Mouse (Mus musculus): ENCODE data around the gene Capn3.
A peak's percentile ranks its signal among the peaks of the same experiment; 100 is the strongest.

Gene Capn3

DNA sequence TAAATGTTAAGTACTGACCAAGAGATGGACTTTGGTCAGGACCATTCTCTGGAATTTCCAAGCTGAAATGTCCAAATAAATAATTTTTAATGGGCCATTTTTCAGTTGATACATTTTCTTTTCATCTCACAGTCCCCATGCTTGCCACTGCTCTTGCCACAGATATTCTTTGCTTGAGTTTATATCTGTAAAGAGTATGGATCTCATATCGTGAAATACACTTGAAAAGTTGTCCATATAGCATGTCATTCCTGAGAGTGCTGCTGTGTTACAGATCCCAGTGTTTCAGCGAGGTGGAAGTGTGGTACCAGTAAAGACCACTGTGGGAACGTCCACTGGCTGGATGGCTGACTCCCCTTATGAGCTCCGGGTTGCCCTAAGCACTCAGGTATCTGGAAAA is at the start of gene Capn3:
Gene Capn3, plus strand, starts transcription at position 301 of the 400 bp plus-strand sequence.
- no peak for DNase-seq (ENCODE audit: low spot score in 2 of 2)

DNA sequence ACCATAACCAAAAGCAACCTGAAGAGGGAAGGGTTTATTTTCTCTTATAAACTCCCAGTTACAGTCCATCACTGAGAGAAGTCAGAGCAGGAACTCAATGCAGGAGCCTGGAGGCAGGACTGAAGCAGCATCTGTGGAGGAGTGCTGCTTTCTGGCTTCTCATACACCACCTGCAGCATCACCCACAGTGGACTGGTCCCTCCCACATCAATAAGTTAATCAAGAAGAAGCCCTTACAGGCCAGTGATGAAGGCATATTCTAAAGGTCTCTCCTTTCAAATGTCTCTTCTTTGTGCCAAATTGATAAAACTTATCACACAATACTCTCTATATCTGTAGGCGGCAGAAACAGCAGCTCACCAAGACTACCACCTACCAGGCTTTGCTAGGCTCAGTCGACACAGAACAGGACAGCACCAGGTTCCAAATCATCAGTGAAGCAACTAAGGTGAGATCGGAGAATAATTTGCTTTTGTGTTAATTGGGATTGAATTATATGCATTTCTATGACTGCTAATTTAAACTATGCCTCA is 44.7 kb upstream of the Capn3 start:
- DNase-seq (ENCODE audit: low spot score in 2 of 2) = no peak

DNA sequence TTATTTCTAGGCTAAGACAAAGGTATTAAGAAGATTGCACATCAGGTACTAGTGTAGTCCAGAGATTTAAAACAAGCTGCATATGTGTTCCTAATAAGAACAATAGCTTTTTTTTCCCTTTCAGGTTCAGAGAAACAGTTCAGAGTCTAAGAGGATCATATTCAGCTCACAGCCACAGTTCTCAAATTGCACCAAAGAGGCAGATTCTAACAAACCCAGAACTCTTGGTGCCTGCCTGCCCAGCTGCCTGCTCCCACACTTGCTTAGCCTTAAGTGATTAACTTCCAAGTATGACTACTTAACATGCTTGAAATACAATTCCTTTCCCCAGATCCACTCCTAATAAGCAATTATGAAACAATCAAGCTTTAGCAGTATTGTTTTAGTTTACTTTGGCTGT is 41.7 kb upstream of the Capn3 start:
- no peak for DNase-seq (ENCODE audit: low spot score in 2 of 2)

DNA sequence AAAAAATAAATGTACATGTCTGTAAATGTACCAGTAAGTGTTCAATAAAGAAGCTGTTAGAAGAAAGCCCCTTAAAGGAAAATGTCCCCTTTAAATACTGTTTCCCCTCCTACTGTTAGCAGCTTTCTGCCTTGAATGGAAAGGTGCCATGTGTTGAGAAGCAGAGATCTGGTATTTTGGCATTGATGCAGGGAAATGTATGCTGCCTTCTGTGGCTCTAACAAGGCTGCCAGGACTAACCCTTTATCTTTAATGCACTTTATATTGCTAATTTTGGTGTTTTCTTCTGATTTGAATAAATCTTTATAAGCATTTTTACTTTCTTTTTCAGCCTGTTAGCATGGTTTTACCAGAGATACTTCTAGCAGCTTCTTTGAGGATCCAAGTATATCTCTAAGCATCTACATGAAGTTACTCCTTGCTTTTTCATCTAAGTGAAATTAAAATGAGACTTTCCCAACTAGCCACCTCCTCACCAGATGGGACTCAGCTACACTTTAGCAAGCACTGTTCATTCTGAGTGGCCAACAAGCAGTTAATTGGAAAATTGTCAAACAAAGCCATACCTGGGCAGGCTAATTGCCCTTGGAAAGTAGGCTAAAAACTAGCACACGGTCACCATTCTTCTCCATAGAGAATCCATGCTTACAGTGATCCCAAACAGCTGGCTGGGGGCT is 40.9 kb upstream of the Capn3 start:
- peak; percentile 21 to 31 for DNase-seq (ENCODE audit: low spot score in 2 of 2)

DNA sequence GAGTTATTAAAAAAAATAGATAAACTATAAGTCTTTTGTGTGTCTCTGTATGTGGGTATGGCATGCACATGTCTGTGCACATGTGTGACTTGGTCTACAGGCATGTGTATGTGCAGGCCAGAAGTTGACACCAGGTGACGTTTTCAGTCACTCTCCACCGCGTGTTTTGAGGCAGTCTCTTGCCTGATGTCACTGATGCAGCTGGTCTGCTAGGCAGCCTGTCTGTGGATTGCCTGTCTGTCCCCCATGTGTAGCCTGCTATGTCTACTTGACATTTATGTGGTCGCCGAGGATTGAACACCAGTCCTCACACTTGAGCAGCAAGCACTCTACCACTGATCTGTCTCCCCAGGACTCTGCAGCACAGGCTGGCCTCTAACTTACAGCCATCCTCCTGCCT is 31.4 kb upstream of the Capn3 start:
- no peak for DNase-seq (ENCODE audit: low spot score in 2 of 2)

DNA sequence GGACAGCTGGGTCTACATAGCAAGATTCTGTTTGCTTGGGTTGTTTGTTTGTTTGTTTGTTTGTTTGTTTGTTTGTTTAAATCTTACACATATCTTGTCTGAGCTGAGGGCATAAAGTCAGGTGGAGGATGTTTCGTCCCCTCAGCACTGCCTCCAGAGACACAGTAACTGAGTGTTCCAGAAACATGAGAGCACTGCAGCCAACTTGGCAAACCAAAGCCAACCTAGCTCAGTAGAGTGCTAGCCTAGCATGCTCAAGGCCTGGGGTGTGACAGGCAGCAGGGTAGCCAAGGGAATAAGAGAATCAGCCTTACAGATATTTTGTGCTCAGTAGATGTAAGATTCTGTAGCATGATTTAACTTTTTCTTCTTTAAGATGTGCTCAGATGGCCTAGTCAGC is 11.3 kb upstream of the Capn3 start:
- no peak for DNase-seq (ENCODE audit: low spot score in 2 of 2)

DNA sequence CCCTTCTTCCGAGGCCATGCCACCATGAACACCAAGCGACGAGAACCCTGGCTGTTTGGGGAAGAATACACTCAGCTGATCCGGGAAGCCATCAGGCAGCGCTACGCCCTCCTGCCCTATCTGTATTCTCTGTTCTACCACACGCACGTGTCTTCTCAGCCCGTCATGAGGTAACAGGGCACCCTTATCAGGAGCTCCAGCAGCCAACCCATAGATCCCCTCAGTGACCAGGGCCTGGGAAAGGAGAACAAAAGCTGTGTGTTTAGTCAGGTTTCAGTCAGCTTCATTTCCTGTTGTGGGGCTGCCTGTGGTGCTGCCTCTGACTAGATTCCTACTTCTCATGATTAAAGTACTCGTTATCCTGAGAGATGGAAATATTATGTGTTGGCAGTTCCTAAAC is 9.4 kb upstream of the Capn3 start:
- DNase-seq (ENCODE audit: low spot score in 2 of 2) = no peak

DNA sequence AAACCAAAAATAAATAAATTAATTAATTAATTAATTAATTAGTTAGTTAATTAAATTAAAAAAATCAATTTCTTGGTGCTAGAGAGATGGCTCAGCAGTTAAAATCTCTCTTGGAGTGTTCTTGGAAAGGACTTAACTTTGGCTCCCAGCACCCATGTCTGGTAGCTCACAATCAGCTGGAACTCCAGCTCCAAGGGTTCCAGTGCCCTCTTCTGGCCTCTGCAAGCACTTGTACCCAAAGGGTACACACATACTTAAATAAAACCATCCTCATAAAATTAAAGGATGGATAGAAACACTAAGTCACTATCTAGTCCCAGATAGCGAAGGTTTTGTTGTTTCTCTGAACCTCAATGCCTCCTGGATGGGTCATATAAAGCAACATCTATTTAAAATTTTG is 8.5 kb upstream of the Capn3 start:
- no peak for DNase-seq (ENCODE audit: low spot score in 2 of 2)

DNA sequence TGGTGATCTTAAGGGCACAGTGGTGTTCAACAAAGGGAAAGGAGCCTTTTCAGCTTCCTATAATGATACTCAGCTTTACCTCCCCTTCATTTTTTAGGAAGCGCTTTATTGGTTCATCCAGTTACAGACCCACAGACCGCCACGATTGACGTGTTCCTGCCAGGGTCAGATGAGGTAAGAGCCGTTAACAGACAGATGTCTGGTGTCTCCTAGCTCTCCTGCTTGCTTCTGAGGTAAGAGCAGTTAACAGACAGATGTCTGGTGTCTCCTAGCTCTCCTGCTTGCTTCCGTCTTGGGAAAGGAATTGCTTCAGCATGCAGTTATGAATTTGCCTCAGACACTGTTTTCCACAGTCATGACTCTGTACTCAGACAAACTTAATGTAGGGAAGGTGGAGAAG is 5.1 kb upstream of the Capn3 start:
- no peak for DNase-seq (ENCODE audit: low spot score in 2 of 2)

DNA sequence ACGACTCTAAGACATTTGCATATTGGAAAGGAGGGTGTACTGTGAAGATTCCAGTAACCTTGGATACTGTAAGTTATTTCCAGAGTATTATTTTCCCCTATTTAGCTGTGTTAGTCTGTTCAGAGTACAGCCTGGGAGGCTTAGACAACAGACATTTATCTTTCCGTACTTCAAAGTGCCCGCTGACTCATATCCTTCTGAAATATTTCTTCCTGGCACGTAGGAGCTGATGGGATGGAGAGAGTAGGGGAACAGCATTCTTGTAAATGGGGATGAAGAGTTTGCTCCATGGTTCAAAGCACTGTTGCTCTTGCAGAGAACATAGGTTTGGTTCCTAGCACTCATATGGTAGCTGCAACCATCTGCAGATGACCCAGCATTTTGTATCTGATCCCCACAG is 3.2 kb upstream of the Capn3 start:
- DNase-seq (ENCODE audit: low spot score in 2 of 2) = no peak

DNA sequence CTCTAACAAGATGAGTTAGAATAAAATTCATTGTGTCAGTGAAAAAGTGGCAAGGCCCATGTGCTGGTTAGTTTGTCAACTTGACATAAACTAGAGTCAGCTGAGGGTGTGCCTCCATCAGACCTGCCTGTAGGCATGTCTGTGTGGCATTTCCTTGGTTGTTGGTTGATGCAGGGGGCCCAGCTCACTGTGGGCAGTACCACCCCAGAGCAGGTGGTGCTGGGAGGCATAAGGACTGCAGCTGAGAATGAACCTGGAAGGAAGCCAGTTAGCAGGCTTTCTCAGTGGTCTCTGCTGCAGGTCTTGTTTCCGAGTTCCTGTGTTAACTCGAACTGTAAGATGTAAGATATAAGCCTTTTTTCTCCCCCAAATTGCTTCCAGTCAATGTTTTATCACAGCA is 832 bp upstream of the Capn3 start:
- DNase-seq (ENCODE audit: low spot score in 2 of 2) = no peak

DNA sequence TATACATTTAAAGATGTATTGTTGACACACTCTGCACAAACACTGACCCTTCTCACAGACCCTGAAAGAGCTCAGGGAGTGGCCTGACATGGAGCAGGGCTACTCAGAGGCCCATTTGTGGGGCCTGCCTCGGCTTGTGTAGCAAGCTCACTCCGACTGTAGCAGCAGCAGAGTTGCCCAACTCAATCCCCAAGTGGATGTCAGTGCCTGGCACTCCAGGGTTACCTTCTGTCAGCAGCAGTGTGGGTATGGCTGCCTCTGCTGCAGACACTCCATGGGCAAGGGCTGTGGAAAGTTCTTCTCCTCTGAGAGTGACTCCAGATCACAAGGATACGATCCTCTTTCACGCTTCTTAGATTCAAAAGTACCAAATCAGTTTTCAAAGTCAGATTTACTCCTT is 4.4 kb downstream of the Capn3 start:
- no peak for DNase-seq (ENCODE audit: low spot score in 2 of 2)

DNA sequence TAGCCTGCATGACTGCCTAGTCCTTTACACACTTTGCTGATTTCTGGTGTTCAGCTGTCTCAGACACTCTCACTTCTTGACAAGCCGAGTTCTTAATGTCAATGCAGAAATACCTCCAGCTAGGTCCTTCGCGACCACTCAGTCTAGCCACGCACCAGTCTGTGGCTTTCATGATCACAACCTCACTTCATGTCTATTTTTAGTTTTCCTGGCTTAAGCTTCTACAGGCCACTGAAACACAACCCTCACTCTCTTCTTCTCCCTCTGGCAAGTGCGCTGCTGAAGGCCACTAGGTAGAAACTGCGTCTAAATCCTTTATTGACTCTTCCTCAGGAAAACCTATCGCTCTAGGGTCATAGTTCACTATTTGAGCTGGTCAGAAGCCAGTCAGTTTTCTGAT is 7.5 kb downstream of the Capn3 start:
- DNase-seq (ENCODE audit: low spot score in 2 of 2) = no peak

DNA sequence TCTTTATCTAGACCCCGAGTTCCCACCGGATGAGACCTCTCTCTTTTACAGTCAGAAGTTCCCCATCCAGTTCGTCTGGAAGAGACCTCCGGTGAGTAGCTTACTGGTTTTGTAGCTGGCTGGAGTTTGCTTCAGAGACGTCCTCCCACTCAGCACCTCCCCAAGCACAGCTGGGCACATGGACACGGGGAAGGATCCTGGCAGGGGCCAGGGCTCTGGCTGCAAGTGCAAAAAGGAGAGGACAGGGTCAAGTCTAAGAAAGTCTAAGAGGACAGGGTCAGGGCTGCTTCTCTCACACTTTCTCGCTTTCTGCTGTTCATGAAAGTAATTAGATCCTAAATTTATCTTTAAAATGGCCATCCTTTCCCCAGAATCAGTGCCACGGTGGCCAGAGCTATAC is 8.3 kb downstream of the Capn3 start:
- no peak for DNase-seq (ENCODE audit: low spot score in 2 of 2)

DNA sequence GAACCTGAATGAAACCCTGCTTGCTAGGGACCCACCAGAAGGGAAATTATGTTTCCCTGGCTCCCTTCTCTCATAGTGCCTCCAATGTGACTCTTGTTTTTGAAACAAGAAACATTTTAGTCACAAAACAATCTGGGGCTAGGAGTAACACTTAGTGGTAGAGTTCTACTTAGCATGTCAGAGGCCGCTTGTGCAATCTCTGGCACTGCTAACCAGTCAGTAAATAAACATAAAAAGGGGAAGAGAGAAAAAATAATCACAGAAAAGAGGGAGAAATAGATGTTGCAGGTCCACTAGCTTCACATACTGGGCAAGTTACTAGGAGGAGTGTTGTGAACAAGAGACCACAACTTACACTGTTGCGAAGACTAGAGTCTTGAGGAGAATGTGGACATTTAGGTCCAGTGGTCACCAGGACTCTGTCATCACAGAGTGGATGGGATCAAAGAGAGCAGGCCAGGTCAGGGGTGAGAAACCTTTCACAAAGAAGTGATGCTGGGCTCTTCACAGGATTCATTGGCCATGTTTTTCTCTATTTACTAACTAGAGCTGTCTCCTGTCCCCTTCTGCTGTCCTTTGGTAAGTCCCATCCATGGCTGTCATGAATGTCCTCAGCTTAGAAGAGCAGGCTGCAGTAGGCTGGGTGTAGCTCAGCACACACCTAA is 9.0 kb downstream of the Capn3 start:
- DNase-seq (ENCODE audit: low spot score in 2 of 2) = no peak

DNA sequence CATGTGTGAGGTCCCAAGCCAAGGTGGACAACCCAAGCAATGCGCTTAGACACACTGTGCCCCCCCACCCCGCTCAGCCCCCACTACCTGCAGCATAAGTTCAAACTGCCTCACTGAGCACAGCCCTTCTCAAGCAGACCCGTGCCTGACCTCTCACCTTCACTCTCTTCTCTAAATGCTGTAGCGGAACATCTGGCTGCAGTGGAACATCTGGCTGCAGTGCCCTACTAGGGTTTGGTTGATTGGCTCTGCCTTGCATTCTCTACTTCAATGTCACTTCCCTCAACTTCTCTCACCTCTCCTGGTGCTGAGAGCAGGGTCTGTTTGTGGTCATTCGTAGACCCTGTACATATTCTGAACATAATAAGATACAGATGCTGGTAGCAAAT is 9.6 kb downstream of the Capn3 start:
- DNase-seq (ENCODE audit: low spot score in 2 of 2) = no peak

DNA sequence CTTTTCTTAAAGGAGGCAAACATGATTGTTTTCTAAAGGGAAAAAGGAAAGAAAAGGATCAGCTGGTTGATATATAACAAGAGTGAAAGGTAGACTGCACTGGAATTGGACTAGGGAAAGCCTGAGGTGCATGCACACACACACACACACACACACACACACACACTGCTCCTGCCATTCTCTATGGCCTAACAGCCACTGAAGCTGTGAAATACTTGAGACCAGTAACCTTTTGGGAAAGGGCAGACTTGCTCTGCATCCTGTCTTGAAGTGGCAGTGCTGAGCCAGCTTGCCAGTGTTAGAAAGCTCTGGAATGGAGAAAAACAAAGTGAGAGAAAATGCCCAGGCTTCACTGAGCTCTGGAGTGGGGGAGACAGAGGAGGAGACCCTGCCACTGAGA is 12.2 kb downstream of the Capn3 start:
- DNase-seq (ENCODE audit: low spot score in 2 of 2) = no peak

DNA sequence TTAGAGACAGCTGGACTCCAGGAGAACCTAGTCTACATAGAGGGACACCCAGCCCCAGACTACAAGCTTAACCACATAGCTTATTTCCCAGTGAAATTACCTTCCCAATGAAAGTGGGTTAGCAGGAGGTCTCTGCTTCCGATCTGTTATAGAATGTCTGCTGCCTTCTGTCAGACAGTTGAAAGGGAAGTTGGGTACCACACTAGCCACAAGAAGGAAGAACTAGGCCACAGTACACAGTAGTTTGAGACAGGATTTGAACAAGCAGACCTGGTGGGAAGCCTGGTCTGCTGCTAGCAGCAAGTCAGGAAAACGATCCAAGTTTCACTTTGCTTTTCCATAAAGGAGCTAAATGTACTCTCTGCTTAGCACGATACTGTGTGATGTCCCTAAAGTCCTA is 13.4 kb downstream of the Capn3 start:
- no peak for DNase-seq (ENCODE audit: low spot score in 2 of 2)

DNA sequence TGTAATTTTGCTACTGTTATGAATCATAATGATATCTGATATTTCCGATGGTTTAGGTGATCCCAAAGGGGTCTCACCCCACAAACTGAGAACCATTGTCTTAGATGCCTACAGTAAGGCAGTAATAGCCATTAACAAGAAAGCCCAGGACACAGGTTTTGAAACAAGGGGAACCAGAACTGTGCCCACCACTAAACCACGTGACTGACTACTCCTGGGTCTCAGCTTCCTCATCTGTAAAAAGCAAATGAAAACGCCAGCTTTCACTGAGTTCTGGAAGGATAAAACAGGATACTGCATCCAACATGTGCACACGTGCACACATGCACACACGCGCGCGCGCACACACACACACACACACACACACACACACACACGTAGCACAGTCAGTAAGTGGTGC is 13.9 kb downstream of the Capn3 start:
- DNase-seq (ENCODE audit: low spot score in 2 of 2) = no peak

DNA sequence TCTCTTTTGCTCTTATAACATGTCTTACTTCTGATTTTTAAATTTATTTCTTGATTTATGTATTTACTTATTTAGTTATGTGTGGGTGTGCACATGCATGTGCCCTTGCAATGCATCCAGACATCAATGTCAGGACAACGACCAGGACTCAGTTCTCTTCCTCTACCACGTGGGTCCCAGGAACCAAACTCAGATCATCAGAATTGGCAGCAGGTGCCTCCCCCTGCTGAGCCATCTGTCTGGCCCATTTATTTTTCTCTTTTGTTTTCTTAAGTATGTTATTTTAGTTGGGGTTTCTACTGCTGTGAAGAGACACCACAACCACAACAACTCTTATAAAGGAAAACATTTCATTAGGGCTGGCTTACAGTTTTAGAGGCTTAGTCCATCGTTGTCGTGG is 15.0 kb downstream of the Capn3 start:
- no peak for DNase-seq (ENCODE audit: low spot score in 2 of 2)

DNA sequence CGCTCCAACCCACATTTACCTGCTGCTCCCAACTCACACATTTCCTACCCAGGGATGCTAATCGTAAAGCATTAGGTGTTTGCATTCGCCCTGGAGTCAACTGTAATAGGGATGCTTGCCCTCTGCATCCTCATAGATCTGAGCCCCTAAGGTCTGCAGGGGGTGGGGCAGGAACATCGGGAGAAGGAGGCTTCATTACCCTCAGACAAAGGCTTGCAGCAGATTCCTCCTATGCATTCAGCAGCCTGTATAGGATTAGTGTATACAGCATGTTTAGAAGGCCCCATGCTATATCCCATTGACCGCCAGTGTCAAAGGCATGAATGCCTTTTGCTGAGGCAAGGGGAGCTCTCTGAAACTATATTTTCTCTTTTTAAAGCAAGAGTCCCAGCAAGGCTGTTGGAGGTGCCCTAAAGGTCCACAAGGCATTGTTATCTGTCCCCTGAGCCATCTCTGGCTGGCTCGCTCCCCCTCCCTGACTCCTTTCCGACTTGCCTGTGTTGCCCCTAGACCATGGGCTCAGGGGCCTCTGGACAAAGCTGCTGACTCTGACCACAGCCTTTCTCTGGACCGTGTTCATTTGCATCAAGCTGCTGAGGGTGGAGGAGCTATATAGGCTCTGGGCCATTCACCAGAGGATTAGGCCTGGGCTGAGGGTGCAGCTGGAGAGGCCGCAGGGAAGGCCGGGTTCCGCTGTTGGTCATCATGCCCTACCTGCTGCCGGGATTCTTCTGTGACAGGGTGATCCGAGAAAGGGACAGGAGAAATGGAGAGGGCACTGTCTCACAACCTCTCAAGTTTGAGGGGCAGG is 20.7 kb downstream of the Capn3 start:
- no peak for DNase-seq (ENCODE audit: low spot score in 2 of 2)

DNA sequence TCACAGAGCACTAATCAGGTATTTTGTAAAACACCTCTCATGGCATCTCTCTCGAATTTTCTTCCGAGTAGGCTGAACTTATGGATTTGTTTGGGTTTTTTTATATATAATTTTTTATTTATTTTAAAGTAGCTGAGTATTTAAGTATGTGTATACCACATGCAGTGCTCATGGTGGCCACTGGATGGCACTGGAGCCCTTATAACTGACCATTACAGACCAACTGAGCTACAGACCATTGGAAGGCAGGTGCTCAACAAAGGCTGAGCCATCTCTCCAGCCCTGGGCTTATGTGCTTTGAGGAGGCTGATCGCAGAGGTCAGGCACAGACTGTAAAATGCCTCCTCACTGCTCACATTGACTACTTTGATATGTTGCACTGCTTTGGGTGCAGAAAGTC is 22.8 kb downstream of the Capn3 start:
- peak; percentile 72 to 79 for DNase-seq (ENCODE audit: low spot score in 2 of 2)

DNA sequence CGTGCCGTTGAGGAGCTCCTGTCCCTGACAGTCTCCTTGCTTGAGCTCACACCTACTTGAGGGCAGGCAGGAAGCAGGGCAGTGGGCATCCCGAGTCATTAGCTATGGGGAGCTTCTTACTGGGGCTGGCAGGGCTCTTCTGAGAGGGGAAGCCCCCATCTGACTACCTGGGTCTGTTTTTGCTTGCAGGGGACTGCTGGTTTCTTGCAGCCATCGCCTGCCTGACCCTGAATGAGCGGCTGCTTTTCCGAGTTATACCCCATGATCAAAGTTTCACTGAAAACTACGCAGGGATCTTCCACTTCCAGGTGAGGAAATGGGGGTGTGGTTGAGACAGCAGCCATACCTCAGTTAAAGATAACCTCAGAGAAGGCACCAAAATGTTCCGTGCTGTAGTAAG is 26.1 kb downstream of the Capn3 start:
- DNase-seq (ENCODE audit: low spot score in 2 of 2) = no peak

Measured in right cerebral cortex, adult 2 months (tissue).